Mouse (Mus musculus): ENCODE measurements around the gene Nap1l4.
"Not testable (repeated sequence)": the region's sequence is repeated elsewhere in the genome, so short reads cannot be mapped to it uniquely, and the experiment has no call there.

Nap1l4 gene

DNA sequence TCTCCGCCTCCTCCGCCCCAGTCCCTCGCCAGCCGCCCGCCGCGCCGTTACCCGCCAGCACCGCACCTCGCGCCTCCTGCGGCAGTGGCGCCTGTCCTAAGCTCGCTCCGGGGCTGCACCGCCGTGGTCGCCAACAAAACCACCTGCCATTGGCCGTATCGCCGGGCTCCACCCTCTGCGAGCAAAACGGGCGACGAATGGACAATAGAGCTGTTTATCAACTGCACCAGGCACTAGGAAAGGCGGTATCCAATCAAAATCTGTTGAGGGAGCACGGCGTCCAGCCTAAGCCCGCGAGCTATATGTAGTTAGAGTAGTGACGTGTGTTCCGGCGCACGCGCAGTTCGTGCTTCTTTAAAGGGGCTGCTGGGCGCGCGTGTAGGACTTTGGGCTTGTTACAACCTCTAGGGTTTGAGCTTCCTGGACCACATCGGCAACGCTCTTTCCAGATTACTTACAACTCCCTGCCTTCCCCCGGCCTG is at the start of gene Nap1l4:
Gene Nap1l4, minus strand, starts transcription at position 131 of the 482 bp plus-strand sequence.
- peak; percentile 100 for DNase-seq

DNA sequence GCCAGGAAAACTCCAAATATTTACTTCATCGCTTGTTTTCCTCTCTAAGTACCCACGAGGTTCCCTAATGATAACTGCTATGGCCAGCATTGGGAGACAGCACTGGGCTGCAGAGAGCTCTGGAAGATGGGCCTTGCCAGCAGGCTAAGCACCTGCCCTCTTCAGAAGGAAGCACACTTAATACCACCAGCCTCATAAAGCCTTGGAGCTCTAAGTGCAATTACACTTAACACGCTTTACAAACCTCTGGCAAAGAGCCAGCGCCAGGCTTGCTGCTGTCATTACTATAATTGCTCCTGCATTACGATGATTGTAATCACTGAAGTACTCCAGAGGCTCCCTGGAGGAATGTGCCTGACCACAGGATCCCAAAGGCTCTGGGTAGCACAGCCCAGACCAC is 46.0 kb upstream of the Nap1l4 start:
- DNase-seq = no peak

DNA sequence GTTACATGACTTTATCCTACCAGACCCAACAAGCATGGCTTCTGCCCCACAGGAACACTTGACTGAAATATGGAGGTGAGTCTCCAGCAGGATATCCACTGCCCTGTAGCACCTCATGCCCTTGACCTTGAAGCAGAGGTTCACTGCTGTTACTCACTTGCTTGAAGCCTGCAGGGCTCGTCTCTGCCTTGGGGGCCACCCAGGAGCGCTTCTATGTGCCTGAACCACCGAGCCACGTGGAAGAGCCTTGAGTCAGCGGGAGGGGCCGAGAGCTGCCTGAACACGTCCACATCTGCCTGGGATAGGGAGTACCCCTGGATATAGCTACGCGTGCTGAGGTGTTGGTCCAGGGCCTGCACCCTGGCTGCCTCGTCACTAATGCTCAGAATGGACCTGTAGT is 43.3 kb upstream of the Nap1l4 start:
- no peak for DNase-seq

DNA sequence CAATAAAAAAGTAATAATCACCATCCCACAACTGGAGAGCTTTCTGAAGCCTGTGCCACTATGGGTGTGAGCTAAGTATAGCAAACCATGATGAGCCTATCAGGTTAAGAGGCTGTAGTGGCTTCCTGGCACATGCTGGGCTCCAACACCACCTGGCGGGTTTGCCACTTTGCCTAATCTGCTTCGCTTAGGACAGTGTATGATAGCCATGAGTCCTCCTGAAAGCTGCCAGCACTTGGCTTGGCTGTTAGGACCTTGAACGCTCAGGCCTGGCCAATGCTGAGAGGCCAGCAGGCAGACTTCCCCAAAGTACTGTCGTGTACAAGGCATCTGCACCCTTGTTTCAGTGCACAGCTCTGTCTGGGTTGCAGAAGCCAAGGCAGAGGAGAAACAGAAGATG is 39.1 kb upstream of the Nap1l4 start:
- peak; percentile 74 for DNase-seq

DNA sequence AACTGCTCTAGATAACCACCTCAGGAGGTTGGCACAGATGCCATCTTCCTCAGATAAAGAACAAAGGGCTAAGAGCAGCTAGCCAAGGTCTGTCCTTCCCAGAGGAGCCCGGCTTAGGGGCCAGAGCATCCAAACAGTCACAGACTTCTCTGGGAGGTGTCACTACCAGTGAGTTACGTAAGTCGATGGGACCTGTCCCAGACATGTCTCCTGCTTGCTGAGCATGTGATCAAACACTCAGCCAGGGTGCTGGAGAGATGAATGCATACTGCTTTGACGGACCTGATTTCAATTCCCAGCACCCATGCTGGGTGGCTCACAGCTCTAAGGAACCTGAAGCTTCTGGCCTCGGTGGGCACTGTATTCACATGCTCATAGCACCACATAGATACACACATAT is 38.7 kb upstream of the Nap1l4 start:
- DNase-seq = peak; percentile 31

DNA sequence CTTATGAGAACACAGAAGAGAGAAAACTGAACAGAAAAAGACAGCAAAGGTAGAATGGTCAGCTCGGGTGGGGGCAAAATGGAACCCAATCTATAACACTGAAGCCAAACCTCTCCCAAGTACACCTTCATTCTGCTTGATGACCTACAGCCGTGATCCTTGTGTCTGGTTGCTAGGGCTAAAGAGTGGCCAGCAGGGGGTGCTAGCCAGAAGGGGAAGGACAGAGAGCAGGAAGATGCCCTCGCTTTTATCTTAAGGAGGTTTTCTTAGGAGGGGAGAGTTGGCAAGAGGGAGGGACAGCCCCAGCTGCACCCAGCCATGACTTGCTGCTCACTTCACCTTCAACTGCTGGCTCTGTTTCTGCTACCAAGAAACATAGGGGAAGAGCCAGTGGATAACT is 35.0 kb upstream of the Nap1l4 start:
- peak; percentile 39 for DNase-seq

DNA sequence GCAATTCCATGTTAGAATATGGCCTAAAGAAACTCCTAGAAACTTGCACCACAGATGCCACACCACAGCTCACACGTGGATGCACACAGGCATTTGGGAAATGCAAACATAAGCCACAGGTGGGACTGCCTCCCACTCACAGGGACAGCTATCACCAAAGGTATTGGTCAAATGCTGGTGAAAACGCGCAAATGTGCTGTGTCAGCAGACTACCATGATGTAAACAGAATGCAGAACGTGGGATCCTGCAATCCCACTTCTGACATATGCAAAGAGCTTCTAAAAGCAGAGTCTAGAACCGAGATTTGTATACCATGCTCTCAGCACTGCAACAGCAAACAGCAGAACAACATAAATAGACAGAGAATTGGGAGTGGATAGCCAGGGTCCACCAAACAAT is 34.1 kb upstream of the Nap1l4 start:
- no peak for DNase-seq

DNA sequence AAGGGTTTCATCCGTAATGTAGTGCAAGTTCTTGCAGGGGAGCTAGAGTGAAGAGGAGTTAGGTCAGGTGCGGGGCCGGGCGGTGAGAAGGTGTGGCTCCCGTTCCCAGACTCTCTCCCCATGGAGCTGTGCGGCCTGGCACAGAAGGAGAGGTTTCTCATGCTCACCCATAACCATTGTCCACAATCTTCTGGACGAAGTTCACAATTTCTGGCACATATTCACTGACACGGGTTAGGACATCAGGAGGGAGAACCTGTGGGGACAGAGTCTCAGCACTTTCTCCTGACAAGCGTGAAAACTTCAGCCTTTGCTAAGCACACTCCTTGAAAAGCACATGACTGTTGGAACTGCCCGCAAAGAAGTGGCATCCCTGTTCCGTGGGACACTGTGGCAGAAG is 26.8 kb upstream of the Nap1l4 start:
- no peak for DNase-seq

DNA sequence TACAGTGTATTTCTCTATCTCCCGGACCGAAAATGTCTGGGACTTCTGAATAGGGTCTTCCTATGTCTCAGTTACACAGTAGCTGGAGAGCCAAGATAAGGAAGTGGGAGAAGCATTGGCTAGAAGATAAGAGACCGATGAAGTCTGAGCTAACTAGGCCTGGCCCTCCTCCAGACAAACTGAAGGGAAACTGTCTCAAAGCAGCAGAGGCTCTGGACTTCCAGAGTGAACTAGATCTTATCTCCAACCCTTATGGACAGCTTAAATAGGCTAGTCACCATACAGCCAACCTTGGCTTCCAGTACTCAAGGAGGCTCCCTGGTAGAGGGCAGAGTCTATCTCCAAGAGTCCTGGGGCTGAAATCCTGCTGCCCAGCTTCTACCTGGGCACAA is 16.7 kb upstream of the Nap1l4 start:
- no peak for DNase-seq

DNA sequence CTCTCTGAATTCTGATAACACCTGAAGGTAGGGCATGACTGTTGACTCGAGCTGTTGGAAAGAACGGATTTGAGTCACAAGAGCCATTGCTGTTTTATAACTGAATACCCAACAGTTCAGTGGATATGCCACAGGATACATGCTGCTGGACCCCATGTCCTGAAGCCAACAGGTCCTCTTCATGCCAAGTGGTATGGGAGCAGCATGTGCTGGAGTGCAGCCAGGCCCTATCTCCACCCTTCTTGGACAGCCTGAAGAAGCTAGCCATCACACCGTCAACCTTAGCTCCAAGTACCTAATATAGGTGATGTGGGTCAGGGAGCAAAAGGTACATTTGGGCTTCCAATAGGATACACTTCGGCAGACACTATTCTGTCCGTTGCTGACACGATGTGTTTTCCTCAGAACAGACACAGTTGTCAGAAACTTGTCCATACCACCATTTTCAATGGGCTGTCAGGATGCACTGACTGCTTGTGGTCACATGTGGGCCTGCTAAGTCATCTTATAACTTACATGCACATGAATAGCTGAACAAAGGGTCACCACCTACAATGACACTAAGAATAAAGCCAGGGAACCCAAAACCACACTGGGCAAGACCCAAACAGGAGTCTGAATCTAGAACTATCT is 16.2 kb upstream of the Nap1l4 start:
- DNase-seq = no peak

DNA sequence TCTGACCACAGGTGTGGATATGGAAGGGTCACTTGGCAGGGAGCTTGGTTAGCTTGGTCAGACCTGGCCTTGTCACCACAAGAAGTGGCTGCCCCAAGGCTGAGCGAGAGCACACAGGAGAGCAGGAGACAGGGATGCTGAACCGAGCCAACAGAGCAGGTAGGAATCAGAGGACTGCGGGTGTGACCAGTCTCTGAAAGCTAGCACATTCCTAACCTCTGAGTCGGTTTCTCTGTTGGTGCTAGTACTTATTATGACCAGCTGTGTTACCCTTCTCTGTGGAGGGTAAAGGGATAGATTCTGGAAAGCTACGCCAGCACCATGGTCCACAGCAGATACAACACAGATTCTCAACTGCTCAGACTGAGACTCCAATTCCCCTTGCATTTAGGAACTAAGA is 14.9 kb upstream of the Nap1l4 start:
- DNase-seq = no peak

DNA sequence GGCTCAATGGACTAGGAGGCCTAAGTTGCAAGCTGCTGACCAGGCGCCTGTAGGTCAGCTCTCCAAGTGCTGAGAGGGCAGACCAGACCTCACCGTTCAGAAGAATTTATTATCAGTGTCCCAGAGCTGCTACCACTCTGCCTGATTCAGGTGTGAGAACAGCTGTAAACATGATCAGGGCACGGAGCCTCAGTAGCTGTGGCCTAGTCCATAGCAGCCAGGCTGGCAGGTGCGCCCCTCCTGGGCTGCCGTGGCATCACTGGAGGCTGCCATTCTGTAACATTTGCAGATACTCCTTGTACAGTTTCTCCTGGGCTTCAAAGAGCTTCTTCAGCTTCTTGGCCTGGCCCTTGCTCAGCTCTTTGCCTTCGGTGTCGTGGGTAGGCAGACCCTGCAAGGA is 8.7 kb upstream of the Nap1l4 start:
- DNase-seq = no peak

DNA sequence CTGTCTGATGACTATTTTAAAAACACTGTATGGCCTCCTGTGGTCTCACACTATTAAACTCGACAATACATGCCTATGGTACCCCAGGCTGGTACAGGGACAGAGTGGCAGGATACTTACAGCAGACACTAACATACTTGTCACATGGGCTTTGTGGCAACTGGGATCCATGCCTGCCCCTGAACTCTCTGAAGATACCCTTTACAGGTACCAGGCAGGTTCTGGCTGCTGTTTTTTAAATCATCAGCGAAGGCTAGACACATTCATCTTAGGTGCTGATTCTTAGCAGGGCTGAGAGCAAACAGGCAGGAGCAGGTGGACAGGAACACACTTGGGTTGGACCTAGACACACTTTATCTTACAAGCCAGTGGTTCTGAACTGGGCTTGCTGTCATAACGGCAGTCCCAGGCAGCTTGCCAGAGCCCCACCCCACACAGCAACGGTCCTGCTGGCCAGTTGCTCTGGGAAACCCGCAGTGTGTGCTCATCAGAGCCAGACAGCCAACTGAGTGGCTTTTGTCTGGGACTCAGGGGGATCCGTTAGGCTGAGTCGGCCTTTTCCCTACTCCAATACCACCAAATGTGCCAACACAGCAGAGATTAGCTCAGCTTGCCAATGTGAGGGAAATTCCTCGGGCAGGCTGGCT is 8.2 kb upstream of the Nap1l4 start:
- no peak for DNase-seq

DNA sequence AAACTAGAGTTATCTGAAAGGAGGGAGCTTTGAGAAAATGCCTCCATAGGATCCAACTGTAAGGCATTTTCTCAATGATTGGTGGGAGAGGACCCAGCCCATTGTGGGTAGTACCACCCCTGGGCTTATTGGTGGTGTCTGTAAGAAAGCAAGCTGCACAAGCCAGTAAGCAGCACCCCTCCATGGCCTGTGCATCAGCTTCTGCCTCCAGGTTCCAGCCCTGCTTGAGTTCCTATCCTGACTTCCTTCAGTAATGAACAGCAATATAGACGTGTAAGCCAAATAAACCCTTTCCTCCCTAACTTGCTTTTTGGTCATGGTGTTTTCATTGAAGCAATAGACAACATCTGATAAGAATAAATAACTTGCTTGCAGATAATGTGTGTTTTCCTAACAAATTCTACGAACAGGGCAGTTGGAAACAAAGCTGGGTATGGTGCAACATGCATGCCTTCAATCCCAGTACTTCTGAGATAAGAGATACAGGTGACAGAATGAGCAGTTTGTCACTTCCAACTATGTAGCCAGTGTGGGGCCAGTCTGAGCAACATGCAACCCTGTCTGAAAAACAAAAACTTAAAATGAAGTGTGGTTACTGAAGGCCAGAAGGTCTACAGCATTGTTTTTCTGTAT is 798 bp upstream of the Nap1l4 start:
- no peak for DNase-seq

DNA sequence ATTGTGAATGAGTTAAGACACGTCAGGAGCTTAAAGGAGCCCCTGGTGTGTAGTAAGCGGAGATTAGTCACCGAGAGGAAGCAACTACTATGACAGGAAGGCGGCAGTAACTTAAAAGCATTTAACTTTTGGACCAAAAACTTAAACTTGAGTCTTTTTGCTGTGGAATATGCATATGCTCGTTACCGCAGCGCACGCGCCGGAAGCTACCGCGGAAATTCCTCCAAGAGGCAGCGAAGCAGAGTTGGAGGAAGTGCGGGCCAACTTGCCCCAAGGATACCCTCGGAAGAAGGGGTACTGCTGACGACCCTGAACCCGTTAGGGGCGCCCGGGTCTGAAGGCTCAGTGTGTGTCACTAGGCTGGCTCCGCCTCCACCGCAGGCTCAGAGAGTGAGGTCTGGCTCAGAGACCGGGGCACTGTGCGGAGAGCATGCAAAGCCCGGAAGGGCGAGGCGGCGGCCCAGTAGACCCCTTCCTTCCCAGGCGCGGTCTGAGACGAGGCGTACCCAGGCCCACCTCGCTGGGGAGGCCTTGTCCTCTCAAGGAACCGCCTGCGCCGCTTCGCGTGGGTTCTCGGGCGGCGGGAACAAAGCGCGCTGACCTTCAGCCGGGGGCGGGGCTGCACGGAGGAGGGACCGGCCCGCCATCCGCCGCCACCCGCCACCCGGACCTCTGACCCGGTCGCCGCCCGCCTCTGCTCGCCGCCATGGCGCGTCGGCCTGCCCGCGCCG is 510 bp downstream of the Nap1l4 start:
- peak; percentile 57 for DNase-seq

DNA sequence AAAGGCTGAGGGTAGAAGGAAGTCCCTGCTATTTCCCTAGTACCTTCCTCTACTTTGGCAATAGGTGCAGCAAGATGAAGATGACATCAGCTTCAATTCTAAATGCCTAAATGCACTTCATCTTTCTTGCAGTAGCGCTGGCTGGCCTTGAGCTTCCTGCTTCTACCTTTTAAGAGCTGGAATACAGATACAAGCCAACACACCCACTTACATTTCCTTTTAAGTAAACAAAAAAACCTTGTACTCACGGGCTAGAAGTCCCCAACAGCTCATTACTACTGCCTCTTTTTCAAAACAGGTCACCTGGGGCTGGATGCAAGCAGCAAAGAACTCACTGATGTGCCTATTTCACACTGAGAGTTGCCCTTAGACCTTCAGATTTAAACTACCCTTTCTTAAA is 2.4 kb downstream of the Nap1l4 start:
- no peak for DNase-seq

DNA sequence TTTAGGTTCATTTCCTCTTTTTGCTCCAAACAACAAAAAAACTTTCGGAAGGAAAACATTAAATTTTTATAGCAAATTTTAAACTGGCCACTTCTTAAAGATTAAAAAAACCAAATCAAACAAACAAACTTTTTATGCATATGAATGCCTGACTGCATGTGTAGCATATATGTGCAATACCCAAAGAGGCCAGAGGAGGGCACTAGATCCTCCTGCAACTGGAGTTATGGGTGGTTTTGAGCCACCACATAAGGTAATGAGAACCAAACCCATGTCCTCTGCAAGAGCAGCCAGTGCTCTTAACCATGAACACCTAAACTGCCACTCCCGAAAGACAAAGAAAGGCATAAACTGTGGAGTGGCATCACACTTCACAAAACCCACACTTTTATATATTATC is 4.5 kb downstream of the Nap1l4 start:
- no peak for DNase-seq

DNA sequence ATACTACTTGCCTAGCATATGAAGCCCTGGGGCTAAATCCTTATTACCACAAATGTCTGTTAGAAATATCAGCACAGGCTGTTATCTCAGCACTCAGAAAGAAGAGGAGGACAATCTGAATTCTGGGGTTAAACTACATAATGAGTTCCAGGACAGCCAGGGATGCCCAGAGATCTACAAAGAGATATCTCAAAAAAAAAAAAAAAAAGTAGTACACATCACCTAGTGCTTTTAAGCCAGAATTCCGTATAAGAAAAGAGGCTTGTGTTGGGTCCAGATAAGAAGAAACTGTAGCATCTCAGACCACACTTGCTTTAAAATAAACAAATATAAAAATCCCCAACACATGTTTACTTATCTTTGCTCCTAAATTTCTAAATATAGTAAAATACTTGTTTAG is 10.2 kb downstream of the Nap1l4 start:
- DNase-seq = no peak

DNA sequence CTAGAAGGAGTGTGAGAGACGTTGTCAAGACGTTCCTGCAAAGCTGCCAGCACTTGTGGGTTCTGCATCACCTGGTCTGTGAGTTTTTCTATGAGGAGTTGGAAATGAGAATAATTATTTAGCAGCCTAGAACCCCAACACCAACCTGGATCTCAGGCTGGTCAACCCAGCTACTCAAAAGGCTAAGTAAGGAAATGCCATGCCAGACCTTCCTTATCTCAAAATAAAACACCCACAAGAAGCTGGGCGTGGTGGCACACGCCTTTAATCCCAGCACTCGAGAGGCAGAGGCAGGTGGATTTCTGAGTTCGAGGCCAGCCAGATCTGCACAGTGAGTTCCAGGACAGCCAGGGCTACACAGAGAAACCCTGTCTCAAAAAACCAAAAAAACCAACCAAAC is 10.7 kb downstream of the Nap1l4 start:
- DNase-seq = not testable (repeated sequence)

DNA sequence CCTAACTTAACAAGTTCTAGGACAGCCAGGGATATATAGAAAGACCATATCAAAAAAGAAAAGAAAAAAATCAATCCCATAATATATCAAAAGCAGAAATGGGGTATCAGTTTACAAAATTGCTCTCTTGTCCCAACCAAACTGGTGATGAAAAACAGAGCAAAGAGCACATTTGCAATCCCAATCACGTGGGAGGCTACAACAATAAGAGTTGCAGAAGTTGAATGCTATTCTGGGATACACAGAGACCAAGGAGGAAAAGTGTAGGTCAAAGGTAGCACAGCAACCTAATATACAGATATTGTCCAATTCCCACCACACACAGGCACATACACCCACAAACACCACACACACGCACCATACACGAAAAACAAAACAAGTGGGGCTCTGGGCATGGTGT is 12.7 kb downstream of the Nap1l4 start:
- no peak for DNase-seq

DNA sequence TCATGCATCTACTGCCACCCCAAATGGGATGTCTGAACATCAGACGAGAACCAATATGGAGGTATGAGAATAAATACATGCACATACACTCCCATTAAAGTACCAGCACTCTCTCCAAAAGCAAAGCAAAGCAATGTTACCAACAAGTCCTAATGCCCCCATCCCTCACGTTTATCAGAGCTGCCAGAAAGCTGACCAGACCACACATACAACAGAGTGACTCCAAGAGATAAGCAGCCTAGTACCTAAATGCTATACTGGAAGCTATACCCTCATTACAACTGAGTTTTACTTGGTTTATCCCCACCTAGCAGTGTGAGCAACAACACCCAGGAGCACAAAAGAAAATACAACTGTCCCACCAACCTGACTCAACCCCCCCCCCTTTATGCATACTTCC is 15.6 kb downstream of the Nap1l4 start:
- DNase-seq = no peak

DNA sequence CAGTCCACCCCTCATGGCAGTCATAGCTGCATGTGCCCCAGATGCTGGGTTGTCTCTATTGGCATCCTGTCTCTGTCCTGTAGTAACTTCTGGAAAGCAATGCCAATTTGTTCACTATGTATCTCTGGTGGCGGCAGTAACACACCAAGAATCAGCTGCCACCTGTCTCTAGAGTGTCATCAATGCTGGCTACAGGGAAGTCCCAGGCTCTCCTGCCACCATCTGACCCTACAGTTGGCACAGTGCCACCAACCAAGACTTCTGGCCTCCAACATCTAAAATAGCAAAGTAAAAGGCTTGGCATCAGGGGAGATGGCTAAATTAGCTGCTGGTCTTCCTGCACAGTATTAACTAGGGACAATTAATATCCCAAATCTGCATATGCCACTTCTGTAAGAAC is 16.5 kb downstream of the Nap1l4 start:
- no peak for DNase-seq

DNA sequence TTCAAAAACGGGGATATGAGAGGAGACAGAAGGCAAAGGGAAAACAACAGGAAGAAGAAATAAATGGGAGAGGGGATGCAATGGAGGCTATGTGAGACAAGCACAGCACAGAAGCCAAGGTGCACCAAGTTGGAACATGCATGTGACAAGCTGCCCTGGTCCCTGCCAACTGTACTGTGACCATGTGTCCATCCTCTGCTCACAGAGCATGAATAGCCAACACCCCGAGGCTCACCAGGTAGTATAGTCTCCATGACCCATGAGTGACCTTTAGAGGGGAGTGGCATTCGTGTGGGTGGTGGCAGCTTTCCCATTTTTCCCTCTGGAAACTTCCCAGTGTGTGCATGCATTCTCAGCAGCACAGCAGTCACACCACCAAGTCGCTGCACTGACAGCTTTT is 29.6 kb downstream of the Nap1l4 start:
- DNase-seq = no peak

DNA sequence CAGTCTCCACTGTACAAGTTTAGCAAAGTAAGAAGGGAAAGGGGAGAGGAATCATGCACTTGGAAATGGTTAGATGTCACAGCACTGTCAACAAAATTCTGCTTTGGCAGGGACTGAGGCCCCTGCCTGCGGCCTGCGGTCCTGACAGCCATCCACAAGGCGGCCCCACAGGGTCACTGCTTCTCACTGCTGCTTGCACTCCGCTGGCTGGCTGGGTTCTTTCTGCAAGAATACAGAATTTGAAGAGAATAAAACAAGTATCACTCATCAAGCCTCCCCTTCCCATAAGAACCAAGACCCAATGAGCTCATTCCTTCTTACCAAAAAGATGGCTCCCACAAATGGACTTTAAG is 34.5 kb downstream of the Nap1l4 start:
- no peak for DNase-seq

All from cerebellum, adult 9-10 months (tissue).